Mouse (Mus musculus) urinary bladder, adult 2 months (tissue): Measurements from ENCODE around the gene Rrp12. TPM values are rescaled to one million over a fixed set of nuclear protein-coding genes. Genes with fewer than 3 reads are reported as not detected.
"Not testable (repeated sequence)": the region's sequence is repeated elsewhere in the genome, so short reads cannot be mapped to it uniquely, and the experiment has no call there.

Experiments
- DNase-seq: peaks from one replicate; pipeline ENCODE4 v3.0.0; 2022; ENCODE audit warnings: low spot score
- polyA plus RNA-seq: library from polyadenylated mRNA; depleted of rRNA; stranded (reverse); fragments of >200 nt; gene quantifications from 2 replicates; pipeline ENCODE4 v1.2.3, GENCODE M21; 2012

The Rrp12 gene
- polyA plus RNA-seq, 1 experiment: 6.1 TPM

DNA sequence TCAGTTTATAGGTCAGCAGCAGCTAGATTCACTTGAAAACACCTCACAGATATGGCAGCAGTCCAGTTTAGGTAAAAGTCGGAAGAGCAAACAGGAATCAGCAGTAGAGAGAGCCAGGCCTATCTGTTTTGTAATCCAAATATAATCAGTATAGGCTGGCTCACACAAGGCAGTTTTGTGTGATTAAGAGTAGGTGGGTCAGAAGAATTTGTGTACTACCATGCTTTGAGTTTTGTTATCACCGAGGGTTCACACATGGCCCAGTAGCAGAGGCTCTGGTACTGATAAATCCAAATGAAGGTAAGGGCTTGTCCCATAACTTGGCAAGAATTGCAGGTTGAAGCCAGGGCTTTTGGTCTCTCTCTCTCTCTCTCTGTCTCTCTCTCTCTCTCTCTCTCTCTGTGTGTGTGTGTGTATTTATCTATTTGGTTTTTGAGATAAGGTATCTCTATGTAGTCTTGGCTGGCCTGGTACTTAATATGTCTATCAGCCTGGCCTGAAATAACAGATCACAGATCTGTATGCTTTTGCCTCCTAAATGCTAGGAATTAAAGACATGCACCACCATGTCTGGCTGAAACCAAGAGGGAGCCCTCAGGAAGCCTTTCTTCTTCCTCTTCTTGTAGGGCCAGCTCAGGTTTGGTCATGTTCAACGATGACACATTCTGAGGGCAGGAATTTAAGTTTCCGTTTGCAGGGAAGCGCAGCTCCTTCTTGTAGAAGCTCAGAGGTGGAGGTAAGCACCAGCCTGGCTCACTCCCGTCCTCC, 10.5 kb upstream of the Rrp12 start:
- no peak for DNase-seq

DNA sequence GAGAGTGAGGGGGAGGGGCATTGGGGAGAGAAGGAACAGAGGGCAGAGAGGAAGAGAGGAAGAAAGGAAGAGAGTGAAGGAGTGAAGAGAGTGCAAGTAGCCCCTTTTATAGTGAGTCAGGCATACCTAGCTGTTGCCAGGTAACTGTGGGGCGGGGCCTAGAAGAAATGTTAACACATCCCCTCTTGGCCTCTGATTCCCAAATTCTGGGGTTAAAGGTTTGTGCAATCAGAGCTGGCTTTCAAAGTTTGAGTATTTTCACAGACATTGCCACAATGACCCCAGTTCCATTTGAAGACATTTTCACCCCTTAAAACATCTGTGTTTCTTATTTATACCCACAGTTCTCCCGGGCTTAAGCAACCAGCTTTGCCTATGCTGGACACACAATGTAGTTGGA, 9.3 kb upstream of the Rrp12 start:
- DNase-seq: no peak

DNA sequence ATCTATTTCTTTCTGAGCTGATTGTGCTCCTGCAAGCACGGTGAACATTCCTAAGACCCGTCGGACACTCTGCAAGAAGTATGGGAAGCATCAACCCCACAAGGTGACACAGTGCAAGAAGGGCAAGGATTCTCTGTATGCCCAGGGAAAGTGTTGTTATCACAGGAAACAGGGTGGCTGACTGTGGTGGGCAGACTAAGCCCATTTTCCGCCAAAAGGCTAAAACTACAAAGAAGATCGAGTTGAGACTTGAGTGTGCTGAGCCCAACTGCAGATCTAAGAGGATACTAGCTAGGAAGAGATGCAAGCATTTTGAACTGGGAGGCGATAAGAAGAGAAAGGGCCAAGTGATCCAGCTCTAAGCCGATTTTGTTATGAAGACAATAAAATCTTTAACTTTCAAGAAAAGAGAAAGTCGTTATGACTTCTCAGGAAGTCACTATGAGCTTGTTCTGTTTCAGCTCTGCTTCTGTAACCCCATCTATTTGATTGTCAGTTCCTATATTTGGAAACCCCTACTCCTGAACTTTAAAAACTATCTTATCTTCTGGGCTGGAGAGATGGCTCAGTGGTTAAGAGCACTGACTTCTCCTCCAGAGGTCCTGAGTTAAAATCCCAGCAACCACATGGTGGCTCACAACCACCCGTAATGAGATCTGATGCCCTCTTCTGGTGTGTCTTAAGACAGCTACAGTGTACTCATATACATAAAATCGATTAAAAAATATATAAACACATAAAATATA, 7.0 kb upstream of the Rrp12 start:
- DNase-seq: no peak

DNA sequence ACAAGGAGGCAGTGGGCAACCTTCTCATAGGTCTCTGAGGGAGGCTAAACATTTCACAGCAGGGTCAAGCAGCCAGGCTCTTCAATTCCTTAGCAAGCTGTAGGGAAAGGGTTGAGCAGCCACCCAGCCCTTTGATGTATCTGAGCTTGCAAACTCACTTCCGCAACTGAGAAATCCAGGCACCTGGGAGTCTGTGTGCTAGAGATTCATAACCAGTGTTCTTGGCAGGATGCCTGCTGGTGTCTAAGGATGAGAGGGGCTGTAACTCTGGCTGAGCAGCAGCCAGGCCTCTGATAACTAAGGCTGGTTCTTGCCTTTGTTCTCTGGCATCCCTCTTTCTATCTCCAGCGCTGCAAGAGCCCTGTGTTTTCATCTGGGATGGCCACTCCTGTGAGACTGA, 5.7 kb upstream of the Rrp12 start:
- no peak for DNase-seq

DNA sequence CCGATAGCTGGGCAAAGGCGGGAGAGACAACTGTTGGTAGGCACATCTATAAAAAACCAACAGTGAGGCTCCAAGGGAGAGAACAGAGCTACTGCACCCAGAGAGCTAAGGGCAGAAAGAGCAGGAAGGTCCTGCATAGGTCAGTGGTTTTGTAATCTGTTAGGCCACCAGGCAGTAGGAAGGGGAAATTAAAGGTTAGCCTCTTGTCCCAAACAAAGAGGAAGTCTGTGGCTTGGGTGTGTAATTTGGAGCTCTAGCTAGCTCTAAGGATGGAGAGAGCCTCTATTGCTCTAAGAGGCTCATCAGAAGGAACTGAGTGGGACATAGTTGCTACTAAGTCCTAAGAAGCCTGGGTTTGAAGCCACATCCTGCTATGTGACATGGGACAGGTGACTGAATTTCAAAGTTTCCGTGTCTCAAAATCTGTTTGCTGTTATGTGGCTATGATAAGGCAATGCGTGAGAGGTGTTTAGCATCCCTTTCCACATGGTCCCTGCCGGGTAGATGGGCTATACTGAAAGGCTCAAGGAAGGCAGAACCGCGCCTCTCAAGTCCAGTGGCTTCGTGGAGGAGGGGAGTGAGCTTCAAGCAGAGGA, 4.6 kb upstream of the Rrp12 start:
- DNase-seq: no peak

DNA sequence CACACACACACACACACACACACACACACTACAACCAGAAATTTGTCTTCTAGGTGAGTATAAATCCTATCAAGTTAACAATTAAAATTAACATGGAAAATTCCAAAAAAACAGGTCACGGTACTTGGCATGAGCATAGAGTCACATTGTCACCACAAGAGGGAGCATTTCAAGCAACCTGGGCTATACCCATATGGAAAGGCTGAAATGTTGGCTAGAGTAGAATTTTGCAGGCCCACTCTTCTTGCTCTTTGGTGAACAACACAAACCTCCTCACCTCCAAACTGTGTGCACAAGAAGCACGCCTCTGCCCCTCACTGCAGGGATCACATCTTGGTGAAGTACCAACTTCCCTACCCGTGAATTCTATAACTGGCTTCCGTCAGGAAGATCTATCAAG, 2.9 kb upstream of the Rrp12 start:
- DNase-seq: no peak

DNA sequence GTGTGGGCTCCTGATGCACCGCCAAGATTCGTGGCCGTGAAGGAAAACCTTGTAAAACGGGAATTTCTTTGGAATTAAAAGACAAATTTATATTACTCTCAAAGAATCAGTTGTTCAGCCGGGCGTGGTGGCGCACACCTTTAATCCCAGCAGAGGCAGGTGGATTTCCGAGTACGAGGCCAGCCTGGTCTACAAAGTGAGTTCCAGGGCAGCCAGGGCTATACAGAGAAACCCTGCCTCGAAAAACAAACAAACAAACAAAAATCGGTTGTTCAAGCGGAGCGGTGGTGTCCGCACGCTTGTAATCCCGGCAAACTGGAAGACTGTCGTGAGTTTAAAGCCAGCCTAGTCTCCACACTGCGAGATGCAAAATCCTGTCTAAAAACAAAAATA, 342 bp upstream of the Rrp12 start:
- no peak for DNase-seq

DNA sequence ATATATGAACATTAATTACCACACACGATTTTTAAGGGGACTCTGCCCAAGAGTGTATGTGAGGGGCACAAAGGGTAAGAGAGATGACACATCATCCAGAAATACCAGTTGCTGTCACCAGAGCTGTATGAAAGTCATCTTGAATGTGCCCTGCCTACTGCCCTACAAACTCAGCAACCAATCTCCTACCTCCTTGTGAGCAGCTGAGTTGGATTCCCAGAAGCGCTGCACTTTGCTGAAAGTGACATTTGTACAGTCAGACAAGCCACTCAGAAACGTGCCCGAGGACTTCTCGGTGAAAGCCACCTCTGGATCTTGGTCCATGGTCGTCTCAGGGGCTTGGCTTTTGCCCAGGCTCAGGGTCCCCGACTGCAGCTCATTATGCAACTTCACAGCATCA, 1.0 kb downstream of the Rrp12 start:
- no peak for DNase-seq

DNA sequence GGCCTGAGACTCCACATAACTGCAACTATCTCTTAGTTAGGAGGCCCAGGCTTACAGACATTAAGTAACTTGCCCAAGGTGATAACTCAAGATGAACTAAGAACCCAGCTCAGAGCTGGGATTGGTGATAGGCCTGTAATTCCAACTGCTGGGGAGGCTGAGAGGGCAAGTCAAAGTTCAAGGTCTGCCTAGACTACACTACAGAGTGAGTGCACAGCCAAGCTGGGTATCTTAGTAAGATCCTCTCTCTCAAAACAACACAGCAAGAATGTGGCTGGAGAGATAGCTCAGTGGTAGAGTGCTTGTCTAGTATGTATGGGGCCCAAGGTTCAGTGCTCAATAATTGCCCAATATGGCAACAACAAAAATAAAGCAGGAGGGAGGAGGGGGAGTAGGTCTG, 7.8 kb downstream of the Rrp12 start:
- no peak for DNase-seq

DNA sequence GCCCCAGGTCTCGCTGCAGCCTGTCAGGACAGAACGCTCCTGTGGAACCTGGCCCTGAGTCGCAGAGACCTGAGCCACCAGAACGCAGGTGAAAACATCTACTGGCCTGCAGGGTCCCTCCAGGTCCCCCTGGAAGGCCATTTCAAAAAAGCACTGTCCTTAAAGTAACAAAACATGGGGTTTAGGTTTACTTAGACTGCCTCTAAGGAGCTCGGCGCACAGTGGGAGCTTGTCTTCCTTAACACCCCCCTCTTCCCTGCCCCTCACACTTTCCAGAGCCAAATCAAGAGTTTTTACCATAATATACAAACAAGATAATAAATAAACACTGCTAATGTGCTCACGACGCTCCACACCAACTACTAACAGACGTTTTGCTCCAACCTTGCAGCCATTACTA, 12.1 kb downstream of the Rrp12 start:
- DNase-seq: no peak

DNA sequence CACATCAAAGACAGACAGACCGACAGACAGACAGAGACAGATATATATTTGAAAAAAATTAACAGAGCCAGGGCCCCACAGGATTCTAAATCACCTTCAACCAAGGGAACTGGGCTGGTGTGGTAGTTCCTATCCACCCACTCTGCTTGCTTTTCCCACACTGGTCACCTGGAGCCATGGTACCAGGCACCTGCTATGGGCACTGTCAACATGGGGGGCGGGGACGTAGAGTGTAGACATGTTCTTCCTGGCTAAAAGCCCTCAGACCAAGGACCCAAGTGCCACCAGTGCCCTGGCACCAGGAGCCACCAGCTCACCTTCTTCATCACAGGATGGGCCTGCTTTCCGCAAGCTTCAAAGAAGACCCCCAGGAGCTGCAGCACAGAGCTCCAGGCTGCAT, 14.1 kb downstream of the Rrp12 start:
- DNase-seq: no peak

DNA sequence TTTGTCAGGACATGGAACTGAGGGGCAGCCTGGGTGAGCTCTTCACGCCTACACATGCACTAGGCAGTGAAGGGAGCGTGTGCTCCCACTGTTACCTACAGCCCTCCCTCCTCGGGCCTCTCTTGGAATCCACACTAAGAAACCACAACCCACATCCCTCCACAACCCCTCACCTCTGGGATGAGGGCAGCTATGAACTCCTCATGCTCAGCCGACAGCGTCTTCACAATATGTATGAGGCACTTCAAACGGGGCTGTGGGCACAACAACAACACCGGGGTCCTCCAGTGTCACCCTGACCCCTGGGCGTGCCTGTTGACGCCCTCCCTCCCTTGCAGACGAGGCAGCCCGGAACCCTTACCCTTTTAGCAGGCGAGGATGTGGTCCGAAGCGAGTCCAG, 21.6 kb downstream of the Rrp12 start:
- DNase-seq: no peak

DNA sequence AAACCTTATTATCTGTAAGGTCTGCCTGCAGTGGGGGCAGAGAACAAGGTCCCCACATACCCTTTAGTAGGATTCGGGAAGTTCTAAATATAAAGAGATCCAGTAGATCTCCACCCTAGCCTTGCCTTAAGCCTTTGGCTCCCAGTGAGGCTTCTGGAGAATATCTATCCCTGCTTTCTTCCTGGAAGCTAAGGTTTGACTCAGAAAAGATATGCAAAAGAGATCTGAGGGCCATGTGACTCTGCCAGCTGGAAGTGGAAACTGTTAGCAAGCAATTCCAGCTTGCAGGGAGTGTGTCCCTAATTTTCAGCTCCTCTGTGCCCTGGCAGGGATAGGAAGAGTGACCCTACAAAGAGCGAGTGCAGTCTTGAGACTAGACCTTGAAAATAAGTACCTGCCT, 23.7 kb downstream of the Rrp12 start:
- DNase-seq: no peak

DNA sequence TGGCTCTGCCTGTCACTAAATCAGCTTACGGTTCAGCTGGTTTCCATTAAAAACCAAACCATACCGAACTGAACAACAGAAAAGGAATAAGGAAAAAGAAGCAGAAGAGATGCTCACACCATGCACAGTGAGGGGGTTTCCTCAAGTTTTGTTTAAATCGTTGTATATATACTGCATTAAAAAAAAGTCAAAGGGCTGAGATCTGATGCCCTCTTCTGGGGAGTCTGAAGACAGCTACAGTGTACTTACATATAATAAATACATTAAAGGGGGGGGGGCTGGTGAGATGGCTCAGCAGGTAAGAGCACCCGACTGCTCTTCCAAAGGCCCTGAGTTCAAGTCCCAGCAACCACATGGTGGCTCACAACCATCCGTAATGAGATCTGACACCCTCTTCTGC, 26.0 kb downstream of the Rrp12 start:
- not testable (repeated sequence) for DNase-seq

DNA sequence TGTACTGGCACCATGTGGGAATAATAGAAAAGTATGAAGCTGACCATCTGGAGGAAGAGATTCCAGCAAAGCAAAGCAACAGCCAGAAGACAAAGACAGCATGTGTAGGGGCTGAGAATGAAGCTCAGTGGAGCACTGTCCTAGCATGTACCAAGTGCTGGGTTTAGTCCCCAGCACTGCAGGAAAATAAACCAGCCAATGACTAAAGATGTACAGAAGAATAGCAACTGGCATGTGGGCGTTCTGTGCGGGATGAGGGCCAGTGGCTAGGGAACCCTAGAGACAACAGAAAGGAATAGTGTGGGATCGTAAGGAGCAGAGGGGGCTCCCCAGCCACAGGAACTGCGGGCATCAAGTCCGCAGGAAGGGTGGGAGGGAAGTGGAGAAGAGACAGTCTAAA, 26.7 kb downstream of the Rrp12 start:
- no peak for DNase-seq

DNA sequence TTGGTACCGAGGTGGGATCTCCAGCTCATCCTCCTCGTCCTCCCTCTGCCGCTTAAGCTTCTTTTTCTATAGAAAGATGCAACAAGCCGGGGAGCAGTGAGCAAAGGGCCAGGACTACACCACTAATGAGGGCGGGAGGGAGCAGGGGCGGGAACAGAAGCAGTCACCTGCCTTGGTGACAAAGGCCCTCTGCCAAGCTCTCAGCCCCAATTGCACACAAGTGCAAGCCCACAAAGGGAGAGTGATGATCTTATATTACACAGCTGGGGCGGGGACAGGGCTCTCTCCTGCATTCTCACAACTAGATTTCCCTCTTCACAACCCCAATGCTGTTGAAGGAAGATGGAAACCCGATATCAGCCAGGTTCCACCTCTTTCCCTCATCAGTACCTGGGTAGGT, 29.3 kb downstream of the Rrp12 start:
- no peak for DNase-seq

DNA sequence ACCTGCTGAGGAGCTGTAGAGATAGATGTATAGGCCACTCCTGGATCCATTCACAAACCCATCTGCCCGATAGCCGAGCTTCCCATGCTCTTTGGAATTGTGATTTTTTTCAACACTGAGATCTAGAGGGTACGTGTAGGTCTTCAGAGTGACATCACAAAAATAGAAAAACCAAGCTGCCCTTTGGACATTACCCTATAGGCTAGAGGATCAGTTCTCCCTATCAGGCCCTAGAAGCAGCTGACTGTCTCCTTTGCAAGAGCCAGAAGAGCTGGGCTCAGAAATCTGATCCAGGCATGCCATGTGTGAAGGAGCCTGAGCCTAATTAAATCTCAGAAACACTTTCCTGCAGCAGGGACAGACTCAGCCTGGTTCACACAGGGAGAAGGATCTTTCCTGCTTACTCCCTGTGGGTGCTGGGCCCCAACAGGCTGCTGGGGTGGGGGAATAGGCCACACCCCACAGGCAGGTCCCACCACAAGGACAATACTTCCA, 38.1 kb downstream of the Rrp12 start:
- no peak for DNase-seq

DNA sequence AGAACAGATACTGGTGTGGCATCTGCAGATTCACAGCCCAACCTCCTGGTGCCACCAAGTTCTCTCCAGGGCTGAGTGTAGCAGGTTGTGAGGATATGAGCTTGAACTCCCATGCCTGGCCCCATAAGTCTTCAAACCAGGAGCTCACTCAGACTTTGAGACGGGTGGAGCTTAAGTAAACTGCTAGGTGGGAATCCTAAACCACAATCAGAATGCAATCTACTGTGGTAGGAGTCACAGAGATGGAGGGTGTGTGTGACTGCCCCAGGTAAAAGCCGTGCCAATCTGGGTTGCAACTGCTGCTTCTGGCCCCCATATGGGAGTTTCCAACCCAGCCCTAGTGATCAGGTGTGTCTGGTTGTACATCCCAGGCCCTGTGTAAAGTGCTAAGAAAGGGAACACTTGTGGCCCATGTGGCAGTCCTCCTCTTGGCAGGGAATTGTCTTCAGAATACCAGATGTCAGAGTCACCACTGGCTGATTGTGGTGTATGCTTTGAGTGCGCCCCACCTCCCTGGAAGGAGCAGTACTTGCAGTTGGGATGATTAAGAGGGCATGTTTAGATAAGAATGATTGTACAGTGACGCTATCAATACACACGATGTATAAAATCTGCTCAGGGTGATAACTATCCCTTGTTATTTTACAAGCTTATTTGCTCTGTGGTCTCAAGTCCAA, 38.7 kb downstream of the Rrp12 start:
- no peak for DNase-seq

DNA sequence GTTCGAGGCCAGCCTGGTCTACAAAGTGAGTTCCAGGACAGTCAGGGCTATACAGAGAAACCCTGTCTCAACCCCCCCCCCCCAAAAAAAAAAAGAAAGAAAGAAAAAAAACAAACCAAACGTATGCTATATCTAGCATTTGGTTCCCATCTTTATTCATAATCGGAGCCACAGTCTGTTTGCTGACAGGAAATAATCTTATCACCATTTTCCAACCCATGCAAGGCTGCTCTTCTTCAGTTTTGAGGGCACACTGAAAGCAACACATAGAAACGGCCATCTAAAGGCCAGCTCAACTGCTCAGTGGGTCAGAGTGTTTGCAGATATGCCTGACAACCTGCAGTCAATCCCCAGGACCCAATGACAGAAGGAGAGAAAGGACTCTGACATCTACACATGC, 43.5 kb downstream of the Rrp12 start:
- no peak for DNase-seq

DNA sequence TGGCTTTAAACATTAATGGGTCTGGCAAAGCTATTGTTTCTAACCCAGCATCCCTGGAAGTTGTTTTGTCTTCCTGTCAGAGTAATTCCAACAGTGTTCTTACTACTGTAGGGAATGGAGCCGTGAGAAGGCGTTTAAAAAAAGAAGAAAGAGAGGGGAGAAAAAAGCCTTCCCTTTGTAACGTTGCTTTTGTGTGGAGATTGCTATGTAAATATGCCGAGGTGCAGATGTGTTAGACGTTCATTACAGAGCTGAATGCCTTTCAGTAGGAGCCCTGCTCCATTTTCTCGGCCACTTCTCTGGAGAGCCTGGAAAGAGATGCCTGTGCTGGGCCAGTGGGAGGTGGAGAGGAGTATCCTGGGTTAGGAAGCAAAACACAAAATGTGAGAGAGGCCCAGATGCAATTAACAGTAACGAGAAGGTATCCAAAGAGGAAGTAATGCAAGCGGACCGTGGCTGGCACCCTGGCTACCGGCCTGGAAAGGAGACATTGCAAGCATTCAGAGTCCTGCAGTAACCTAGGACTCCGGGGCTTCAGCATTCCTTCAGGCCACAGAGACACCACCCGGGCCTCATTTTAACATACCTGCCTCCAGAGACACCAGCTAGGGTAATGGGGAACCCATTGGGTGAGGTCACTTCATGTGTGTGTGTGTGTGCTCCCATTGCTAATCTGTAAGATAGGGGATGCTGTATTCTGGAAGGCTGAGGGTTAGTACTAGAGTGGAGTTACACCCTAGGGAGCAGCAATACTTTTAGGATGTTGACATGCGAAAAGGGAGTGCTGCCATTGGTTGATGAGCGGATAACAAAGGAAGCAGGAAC, 45.0 kb downstream of the Rrp12 start:
- no peak for DNase-seq

DNA sequence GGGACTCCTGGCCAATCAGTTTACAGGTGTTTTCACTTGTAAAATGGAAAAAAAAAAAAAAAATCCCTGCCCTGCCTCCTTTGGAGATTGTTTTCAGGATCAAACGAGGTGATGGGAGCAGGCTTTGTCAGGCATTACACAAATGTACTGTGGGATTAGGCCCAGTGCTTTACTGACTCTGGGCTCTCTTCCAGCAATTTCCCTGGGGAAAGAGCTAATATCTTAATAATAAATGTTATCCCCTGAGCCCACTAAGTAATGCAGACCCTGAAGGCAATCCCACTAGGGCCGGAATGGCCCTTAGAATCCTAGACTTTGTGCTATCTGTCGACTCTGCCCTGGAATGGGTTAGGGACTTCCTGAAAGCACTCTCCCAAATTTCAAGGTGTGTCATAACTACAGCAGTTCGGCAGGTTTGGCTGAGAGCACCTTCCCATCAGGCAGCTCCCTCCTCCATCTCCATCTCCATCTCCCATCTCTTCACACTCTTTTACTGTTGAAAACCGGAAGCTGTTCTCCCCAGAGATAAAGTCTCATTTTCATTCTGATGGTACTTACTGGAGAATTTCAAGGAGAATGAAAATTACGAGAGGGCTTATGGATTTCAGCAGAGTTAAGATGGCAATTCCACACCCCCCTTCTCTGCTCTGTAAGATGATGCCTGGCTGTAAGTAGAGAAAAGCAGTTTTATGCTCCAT, 45.8 kb downstream of the Rrp12 start:
- DNase-seq: no peak
